Mouse (Mus musculus): ENCODE results near the gene Gm10277.

Gene Gm10277

DNA sequence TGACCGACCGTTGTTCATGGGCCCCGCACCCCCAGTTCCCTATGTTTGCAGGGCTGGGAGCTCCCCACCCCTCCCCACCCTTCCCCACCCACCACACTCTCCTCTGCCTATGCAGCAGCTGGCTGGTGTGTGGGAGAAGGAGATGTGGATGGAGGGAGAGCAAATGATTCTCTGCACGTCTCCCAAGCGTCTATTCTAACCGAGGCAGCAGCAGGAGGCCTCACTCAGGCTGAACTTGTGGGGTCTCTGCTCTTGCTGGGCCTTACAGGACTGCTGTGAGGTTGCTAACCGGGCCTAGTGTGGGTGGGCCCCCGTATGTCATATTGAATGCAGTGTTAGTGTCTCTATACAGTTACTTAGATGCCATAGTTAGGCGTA lies 12.9 kb upstream of the Gm10277 start:
- DNase-seq (ENCODE audit: extremely low spot score) = no peak

DNA sequence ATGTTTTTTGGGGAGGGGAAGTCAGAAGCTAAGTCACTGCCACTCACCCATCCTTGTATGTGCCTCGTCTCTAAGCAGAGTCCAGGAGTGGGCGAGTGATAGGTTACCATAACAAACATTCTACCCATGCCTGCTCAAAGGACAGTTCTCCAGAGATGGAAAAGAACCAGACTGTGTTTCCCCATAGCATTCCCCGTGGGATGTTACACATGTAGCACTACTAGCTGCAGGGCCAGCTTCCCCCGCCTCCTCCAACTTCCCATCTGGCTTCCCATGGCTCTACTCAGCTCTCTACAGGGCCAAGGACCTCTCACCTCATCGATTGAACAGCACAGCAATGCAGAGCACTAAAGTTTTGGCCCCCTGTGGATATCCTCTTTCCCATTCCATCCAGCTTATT lies 7.7 kb upstream of the Gm10277 start:
- DNase-seq (ENCODE audit: extremely low spot score) = no peak

DNA sequence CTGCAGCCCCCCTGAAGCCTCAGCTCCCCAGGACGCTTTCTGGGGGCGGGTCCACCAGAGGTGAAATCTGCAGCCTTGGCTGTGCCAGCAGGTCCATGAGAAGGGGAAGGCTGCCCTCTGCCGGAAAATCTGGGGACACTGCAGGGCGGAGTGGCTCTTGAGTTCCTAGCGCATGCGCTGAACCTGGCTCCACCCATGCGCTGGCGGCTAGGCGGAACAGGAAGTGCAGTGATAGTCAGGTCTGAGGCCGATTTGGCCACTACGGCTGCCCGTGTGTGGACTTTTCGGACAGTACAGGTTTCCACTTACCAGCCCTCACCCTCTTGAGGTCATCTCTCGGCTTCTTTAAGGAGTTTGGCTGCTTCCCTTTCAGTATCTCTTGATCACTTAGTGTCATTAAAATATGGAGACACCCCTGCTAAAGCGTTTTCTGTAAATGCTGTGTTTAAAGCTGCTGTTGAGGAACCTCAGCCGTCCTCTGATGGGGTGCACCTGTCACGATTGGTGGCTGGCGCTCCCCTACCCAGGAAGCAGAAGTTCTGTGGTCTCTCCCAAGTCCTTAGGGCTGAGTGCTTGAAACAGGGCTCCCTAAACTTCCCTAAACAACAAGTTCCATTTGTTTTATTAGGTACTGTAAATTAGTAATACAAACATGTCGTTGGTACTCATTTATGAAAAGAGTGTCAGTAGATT lies 5.8 kb upstream of the Gm10277 start:
- peak; percentile 97 for DNase-seq (ENCODE audit: extremely low spot score)

DNA sequence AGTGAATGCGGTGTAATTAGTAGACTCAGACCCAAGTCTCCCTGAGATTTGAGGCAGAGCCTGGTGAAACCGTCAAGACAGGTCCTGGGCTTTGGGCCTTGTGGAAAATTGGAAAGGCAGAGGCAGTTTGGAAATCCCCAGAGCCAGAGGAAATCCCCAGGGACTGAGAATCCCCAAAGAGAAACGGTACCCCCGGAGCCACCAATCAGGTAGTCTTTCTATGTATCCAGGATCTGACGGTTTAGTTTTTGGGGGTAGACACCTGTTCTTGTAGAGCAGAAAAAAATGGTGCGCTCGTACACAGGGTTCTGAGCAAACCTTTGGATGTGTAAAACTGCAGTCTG lies 5.0 kb upstream of the Gm10277 start:
- DNase-seq (ENCODE audit: extremely low spot score) = no peak

DNA sequence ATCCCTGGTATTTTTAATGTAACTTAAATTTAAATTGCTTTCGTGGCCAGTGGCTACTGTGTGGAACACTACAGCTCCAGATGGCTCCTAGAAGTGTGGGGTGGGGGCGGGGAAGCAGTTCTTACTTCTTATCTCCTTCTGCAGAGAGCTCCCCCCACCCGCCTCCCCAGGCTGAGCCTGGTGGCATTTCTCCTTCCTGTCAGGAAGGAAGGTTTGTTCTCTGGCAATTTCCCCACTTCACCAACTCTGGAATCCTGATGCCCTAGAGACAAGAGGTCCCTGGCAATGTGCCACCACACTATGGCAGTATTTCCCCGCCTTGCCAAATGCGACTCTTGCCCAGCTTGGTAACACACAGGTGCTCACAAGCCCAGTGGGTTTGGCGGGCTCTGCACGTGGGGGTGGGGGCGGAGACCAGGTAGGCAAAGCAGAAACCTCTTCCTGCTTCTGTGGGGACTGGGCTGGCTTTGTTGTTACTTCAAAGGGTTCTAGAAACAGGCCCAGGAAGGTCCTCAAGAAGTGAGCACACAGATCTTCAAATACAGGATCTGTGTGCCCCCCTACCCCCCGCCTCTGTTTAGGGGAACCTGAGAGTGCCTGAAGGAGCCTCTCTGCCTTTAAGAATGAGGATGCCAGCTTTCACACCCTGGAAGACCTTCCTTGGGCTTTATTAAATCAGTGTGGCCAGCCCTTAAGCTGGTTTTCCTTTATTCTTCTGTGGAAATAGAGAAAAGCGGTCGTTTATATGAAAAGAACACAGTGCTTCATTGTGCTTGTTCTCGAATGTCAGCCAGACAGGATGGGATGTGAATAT lies 4.4 kb upstream of the Gm10277 start:
- no peak for DNase-seq (ENCODE audit: extremely low spot score)

DNA sequence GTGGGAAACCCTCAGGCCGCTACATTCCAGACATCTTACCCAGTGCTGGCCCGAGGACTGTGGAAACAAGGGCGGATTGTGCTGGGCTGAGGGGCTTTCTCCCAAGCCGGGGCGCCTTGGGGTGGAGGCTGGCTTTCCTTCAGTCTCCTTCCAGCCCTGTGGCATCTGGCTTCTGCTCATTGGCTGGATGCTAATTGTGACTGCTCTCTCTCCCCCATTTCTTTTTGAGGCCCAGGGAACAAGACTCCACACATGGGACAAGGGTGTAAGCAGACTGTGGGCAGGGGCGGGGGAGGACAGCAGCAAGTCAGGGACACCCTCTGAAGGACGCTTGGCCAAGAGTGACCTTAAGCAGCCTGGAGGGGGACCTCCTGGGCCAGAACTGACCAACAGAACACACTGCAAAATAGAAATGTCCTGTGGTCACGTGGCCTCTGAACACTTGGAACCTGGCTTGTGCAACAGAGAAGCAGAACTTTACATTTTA lies 3.7 kb upstream of the Gm10277 start:
- DNase-seq (ENCODE audit: extremely low spot score) = no peak

DNA sequence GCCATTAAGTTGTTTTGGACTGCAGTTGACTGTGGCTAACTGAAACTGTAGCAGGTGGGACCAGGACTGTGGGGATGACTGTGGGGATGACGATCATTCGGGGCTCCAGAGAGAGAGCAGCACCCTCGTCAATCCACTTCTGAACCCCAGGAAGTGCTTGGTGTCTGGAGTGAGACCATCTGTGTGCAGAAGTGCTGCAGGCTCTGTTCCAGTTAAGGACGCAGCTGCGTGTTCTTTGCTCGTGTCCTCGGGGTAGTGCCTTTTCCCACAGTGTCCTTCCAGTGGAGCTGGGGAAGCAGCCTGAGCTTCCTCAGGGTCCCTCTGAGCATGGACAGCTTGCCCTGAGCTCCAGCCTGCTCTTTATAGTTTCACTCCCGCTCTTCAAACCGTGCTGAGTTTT lies 2.7 kb upstream of the Gm10277 start:
- DNase-seq (ENCODE audit: extremely low spot score) = no peak

DNA sequence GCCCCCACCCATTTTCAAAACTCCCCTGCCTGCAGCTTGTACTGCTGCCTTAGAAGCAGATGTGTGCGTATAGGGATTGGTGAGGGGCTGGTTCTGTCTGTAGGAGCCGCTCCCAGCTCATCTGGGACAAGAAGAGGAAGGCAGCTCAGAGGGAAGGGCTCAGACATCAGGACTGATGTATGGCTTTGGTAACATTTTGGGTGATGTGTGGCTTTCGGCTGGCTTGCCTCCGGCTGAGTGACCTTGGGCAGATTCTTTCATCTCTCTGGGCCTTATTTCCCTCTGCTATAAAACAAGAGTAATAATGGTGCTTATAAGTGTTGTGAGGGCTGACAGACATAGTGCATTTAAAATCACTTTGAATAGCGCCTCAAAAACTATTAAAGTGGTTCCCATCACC lies 2.0 kb upstream of the Gm10277 start:
- DNase-seq (ENCODE audit: extremely low spot score) = no peak

DNA sequence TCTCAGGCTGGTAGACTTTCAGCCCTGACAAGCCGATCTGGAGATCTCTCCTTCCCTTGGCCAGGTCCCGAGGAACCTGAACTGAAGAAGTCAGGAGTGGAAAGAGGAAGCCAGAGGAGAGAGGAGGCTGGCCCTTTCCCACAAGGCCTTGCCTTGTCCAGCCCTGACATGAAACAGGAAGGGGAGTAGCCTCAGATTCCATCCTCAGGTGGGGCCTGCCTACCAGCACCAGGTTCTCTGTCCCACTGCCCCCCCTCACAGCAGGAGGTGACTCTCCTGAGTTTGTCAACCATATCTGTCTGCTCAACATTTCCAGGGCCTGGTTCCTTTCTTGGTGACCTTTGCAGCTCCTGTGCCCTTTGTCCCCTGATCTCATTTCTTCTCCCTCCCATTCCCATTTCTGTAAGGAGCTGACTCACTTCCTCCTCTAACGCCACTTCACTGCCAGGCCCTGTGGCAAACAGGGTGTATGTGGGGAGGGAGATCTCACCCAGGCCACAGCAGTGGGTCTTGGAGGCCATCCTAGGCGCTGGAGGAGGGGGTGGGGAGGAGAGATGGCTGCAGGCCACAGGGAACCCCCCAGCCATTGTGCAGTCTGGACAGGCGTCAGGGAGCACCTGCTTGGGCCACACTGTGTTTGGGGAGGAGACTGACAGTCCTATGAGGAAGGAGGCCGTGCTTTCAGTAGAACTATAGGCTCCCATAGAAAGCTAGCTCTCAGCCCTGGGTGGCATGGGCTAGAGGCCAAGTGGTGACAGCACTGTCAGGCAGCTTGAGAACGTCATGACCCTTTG lies 1.6 kb downstream of the Gm10277 start:
- DNase-seq (ENCODE audit: extremely low spot score) = no peak

DNA sequence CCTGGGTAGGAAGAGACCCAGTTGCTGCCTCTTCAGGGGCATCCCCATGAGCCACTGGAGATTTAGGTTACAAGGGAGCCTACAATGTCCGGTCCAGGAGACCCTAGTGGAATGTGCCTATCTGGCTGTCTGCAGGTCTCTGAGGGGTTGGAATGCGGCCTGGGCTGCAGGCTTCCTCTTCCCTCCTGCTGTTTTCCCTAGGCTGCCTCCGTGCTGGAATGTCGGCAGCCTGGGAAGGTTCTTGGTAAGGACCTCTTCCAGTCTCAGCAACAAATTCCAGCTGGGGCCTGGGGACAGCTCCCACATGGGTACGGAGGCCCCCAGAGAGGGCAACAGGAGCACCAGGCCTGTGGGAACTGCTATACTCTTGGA lies 2.2 kb downstream of the Gm10277 start:
- peak; percentile 42 for DNase-seq (ENCODE audit: extremely low spot score)

DNA sequence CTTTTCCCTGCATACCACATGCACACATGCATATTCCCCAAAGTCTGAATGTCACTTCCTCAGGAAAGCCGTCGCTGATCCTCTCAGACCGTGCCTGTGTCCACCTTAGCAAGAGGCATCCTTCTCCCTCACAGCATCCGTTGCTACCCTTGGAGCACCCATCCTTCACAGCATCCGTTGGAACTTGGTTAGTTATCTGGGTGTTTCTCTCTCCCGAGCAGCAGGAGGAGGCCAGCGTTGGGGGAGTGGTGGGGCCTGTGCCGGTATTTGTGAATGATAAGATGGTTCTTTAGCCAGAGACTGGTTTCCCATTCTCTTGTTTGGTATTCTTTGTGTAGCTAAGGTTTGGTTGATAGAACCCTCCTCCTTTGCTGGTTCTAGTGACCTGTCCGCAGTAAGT lies 2.7 kb downstream of the Gm10277 start:
- DNase-seq (ENCODE audit: extremely low spot score) = no peak

DNA sequence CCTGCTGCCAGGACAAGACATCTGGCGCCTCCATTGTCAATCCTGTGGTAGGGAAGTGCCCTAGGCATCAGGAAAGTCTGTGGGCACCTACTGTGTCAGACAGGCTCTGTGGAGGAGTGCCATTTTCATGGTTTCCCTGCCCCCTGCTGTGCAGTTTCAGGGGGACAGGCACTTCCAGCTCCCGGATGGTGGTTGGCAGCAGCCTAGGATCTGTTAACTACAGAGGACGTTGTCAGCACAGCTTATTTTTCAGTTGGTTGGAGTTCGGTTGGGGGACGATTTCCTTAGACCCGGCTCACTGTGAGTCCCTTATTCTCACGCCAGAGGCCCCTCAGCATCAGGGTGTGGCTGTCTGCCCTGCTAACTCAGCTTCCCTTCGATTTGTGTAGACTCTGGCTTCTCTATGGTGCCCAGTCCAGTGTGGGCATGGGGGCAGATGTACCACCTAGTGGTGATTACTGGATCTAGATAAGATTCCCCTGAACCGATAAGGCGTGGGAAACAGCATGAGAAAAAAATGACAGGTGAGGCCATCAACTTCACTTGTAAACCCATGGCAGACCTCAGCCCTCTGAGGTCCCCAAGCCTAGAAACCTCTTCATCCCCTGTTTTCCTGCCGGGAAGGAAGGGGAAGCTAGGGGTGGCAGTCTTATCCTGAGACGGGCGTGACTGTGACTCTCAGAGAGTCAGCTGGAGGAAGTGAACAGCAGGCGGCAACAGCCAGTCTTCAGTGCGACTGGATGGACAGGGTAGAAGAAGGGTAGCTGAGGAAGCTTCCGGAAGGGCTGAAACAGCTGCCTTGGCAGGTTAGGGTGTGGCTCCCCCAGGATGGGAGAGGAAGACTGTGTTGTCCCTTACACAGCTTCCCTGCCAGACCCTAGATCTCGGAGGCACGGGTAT lies 3.5 kb downstream of the Gm10277 start:
- DNase-seq (ENCODE audit: extremely low spot score) = no peak

DNA sequence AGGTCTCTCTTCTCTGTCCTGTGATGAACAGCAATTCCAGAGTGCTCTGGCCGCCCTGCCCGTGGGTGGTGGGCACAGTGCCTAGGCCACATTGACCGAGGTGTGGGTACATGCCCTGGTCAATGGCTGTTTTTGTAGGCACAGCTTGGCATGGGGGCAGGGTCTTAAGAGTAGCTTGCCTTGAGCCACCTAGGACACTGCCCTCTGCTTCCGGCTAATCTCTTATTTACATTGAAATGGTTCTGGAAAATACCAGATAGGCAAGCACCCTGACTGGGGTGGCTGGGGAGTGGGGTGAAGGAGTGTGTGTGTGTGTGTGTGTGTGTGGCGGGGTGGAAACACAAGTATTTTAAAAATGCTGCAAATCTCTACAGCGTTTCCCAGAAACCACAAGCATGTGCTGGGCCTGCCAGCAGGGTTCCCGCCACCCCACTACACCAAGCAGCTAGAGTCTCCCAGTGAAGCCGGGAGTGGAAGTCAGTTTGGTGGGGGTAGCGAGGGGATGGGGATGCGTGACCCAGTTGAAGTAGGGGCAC lies 4.3 kb downstream of the Gm10277 start:
- DNase-seq (ENCODE audit: extremely low spot score) = no peak

DNA sequence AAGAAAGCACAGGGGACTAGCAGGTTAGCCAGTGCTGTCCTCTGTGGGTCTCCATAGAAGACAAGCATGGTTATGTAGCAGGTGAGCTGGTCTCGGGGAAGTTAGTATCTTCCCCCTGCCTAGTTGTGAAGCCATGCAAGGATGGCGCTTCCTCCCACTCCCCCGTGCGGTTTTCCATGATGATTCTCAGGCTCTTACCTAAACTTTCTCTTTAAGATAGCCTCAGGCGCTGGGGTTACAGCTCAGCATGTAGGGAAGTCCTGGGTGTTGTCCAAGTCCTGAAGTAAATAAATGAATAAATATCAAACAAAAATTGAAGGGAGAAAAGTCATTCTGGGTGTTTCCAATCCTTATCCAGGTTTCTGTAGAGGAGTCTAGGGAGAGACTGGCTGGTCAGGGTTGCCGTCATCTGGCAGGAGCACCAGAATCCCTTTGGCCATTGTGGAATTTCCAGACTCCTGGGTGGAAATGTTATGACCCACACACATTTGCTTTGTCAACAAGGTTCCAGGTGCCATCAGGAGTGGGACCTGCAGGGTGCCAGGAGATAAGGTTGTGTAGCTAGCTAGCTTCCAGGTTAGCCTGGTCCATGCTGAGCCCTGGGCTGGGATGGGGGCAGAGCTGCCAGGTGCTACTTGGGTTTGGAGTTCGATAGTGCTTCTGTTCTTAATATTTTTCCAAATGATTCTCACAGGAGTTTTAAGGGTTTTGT lies 5.3 kb downstream of the Gm10277 start:
- DNase-seq (ENCODE audit: extremely low spot score) = no peak

DNA sequence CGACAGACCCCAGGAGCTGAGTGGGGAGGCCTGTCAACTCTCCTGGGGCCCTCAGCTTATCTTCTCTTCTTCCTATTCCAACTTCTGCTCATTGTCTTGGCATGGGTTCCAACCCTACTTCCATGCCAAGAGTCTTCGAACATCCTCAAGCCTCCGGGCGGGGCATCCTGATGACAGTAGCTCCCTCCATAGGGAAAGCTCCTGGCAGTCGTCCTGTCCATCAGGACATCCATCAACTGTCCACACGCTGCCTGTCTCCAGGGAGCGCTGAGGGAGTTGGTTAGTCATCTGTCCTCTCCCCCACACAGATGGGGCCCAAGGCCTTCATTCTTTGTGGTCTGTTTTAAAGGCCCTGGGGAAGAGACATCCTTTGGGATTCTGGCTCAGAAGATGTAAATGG lies 6.5 kb downstream of the Gm10277 start:
- no peak for DNase-seq (ENCODE audit: extremely low spot score)

DNA sequence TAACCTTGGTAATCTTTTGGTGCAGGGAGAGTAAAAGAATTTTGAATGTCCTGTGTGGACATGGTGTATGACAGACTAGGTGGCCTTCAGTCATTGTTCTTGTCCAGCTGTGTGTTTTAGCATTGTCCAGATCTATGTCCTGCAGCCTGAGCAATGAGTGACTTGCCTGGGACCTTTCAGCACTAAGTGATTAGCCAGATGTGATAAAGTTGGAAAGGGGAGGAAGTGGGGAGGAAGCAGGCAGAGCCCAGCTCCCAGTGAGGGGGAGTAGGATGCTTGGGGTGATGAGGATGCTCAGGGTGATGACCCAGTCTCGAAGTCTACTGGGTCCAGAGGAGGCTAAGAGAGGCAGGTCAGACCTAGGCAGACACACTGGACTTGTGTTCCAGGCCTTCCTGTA lies 8.3 kb downstream of the Gm10277 start:
- no peak for DNase-seq (ENCODE audit: extremely low spot score)

DNA sequence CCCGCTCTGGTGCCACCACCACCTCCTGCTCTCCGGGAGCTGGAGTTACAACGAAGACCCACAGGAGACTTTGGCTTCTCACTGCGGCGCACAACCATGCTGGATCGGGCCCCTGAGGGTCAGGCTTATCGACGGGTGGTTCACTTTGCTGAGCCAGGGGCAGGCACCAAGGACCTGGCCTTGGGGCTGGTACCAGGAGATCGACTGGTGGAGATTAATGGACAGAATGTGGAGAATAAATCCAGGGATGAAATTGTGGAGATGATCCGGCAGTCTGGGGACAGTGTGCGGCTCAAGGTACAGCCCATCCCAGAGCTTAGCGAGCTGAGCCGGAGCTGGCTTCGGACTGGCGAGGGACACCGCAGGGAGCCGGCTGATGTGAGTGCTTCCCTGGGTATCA lies 9.6 kb downstream of the Gm10277 start:
- no peak for DNase-seq (ENCODE audit: extremely low spot score)

DNA sequence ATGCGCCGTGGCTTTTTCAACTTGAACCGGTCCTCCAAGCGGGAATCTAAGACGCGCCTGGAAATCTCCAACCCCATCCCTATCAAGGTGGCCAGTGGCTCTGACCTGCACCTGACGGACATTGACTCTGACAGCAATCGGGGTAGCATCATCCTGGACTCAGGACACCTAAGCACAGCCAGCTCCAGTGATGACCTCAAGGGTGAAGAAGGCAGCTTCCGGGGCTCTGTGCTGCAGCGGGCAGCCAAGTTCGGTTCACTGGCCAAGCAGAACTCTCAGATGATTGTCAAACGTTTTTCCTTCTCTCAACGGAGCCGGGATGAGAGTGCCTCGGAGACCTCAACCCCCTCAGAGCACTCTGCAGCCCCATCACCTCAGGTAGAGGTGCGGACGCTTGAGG lies 10.1 kb downstream of the Gm10277 start:
- DNase-seq (ENCODE audit: extremely low spot score) = no peak

DNA sequence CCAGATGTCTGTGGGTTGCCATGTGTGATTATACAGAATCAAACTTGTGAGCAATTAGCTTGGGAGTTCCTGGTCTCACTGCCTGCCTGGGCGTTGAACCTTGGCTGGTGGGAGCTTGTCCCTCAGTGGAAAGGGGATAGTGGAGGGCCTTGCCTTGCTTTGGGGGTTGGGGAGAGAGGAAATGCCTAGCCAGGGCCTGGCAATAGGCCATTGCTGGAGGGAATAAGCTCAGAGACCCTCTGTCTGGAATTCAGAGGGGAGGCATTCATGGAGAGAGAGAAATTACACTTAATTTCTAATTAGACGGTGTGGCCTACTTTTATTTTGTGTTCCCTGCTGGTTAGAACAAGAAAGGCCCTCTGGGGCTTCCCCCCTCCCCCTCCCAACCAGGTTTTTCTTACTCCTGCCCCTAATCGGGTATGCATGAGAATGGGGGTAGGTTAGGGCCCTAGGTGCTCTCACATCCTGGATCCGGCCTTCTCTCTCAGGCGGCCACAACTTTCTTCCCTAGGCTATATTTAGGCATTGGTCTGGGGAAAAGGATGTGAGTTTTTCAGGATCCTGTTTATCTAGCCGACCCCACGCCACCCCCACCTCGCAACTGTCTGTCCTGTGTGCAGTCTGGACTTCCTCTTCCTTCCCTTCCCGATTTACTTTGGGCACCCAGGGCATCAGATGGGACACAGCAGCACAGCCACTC lies 11.7 kb downstream of the Gm10277 start:
- DNase-seq (ENCODE audit: extremely low spot score) = no peak

All from embryo, embryonic 9.5 days (tissue).